Mouse (Mus musculus): ENCODE results near the gene Ttll5. TPM values are rescaled to one million over a fixed set of nuclear protein-coding genes. Genes with fewer than 3 reads are reported as not detected.

The Ttll5 gene
- total RNA-seq, 4 experiments from 2014 or later = 4.6 to 6.3 (median 5.7) TPM

DNA sequence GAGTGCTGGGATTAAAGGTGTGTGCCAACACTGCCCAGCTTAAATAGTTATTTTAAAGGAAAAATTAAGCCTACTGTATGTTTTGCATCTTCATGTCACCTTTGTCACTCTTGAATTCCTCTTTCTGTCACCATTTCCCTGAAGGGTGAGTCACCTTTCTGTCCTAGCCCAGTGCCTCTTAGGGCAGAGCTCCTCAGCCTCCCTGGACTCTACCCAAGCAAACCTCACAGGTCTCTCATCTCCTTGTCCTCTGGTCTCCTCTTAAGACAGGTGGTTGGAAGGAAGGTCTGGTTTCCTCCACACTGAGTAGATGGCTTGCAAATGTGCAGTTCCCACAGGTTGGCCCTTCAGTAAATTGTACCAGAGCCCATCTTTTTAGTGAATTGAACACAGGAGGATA lies 143.4 kb downstream of the Ttll5 start:
- DNase-seq (ENCODE audit: low spot score in 2 of 2) = no peak

DNA sequence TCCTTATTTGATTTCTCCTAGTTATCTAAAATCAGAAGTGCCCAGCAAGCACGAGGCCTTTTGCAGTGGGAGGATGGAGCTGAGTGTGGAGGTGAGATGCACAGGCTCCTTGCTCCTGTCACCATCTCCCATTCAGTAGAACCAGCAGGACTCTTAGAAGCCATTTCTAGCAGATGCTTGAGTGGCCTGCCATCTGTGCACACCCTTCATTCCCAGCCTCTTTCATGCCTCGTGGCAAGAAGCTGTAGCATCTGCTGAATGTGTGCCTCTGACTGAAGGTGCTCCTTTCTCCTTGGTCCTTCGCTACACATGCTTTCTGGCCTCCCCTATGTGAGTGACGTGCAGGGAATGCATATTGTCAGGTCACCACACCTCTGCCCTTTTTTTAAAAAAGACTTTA lies 143.9 kb downstream of the Ttll5 start:
- no peak for DNase-seq (ENCODE audit: low spot score in 2 of 2)

DNA sequence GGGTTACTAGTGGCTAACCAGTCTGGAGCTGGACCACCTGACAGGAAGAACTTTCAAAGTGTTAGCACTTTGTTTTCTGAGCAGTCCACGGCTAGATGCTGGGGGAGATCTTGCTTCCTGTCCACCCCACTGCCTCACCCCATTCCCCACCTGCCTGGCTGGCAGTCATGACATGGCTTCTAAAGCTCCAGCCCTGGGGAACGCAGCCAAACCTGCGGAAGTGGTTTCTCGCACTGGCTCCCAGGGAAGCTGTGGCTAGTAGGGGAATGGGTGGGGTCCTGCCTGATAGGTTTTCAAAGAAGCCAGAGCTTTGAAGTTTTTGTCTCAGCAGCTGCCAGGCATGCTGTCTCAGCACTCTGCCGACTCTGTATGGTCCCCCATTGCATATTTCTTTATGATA lies 145.1 kb downstream of the Ttll5 start:
- DNase-seq (ENCODE audit: low spot score in 2 of 2) = no peak

DNA sequence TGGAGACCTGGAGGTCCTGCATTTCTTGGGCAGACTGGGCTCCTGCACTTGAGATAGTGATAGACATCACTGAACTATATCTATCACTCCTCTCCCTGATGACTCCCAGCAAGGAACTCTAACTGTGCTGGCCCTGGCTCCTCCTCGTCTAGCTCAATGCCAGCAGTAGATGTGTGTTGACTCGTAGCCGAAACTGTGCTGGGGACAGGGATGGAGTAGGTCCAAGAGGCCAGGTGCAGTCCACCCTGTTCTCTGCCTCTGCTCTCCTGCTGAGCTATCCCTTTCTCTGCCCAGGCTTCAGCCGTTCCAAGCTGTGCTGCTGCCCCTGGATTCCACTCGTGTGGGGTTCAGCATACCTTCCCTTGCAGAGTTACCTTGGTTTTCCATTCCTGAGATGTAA lies 145.7 kb downstream of the Ttll5 start:
- peak; percentile 24 to 50 for DNase-seq (ENCODE audit: low spot score in 2 of 2)

DNA sequence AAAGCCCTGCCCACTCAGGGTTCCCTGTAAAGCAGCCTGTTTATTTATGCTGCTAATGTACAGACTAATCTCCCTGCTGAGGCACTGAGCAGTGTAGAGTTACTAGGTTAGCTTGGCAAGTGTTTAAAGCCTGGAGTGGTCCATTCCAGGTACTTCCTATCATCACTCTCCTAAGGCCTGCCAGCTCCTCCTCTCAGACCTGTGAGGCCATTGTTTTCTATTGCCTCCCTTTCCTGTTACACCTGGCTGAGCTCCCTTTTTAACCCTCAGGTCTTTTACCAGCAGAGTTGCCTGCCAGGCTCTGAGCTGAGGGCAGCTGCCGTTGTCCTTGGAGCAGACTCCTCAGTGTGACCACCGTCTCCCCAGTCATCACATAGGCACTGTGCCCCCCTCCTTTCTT lies 146.3 kb downstream of the Ttll5 start:
- DNase-seq (ENCODE audit: low spot score in 2 of 2) = no peak

DNA sequence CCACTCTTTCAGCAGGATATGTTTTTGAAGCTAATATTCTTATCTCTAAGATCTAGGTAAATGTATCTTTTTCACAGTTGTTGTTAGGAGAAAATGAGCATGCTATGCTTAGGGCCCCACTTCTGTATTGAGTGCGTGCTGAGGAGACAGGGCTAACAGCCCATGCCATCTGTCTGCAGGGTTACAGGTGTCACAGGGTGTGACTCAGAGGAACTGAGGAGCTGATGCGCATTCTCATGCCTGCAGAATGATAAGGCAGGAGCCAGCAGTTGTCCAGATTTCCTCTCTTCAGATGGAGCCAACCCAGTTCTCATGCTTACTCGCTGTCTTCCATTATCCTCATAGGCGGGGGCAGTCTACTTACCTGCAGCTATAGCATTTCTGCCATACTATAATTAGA lies 147.2 kb downstream of the Ttll5 start:
- DNase-seq (ENCODE audit: low spot score in 2 of 2) = no peak

DNA sequence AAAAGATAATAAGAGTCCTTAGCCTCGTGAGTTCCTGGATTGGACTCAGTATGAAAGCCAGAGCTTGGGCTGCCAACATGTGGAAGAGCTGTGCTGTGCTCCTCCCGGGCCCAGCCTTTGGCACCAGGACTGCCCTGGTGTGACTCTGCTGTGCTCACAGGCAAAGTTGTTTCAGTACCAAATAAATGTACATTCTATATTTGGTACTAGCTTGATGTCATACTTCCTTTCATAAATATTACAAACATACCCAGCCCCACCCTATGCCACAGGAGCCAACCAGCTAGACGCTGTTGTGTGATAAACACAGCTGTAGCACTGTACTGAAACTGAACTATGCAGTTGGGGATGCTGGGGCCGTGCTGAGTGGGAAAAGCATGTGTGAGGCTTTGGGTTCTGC lies 149.1 kb downstream of the Ttll5 start:
- peak in 1 of 2 experiments; percentile 10 for DNase-seq (ENCODE audit: low spot score in 2 of 2)

DNA sequence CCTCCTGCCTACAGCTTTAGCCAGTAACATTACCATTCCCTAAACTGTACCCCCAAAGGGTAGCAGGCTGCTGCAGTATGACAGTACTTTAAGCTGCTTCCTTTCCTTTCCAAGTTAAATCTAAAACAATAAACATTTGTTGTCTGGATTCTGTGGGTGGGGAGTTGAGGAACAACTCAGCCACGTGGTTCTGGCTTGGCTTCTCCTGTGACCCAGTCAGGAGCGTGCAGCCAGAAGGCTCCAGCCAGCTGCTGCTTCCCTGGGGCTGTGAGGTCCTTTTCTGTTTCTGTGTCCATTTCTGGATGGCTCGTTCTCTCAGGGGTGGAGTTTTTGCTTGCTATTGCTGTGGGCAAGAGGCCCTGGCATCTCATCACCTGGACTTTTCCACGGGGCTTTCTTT lies 149.6 kb downstream of the Ttll5 start:
- DNase-seq (ENCODE audit: low spot score in 2 of 2) = peak; percentile 28 to 47

DNA sequence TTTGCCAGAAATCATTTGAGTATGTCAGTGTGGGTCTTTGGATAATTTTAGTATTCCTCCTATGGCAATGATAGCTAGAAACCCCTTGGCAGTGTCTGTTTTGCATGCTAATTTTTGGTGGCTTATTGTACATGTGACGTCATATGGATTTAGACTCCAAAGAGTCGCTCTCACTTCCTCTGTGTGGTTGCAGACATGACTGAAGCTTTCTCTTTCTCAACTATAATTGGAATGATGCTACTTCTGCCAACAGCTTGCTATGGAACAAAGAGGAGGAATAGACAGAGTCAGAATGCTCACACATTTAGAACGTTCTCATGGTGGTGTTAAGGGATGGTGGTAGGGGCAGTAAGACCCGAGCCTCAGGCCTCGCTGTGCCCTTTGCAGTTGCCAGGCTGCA lies 155.5 kb downstream of the Ttll5 start:
- DNase-seq (ENCODE audit: low spot score in 2 of 2) = no peak

DNA sequence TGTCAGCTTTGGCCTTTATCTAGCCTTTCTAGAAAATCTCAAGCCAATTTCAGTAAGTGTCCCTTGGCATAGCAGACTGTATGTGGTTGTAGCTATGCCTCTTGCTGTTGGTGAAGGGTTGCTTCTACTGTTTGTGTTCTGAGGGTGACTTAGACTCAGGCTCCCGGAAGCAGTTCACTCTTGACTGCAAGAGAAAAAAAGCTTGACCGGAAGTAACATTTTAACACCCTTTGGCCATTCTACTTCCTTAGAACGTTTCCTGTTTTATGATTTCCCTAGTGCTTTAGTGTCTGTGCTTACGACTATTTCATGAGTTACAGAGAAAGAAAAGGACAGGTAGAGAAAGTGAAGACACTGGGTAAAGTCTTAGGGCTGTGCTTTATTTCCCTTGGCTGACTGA lies 161.1 kb downstream of the Ttll5 start:
- DNase-seq (ENCODE audit: low spot score in 2 of 2) = no peak

DNA sequence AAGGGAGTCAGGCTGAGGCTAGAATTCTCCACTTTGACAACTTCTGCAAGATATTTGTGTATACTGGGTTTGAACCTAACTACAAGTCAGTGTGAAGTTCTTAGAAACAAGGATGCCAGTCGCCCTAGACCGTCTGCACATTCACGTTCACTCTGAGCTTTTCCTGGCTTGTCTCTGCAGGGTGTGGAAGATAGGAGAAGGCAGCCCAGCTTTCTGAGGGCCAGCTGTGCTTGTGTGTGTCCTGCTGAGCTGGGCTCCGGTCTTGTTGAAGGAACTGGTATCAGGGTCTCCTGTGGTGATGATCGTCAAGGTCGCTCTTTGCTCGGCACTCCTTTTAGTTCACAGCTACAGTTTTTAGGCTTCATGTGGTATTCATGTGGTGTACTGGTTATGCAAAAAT lies 161.6 kb downstream of the Ttll5 start:
- DNase-seq (ENCODE audit: low spot score in 2 of 2) = no peak

DNA sequence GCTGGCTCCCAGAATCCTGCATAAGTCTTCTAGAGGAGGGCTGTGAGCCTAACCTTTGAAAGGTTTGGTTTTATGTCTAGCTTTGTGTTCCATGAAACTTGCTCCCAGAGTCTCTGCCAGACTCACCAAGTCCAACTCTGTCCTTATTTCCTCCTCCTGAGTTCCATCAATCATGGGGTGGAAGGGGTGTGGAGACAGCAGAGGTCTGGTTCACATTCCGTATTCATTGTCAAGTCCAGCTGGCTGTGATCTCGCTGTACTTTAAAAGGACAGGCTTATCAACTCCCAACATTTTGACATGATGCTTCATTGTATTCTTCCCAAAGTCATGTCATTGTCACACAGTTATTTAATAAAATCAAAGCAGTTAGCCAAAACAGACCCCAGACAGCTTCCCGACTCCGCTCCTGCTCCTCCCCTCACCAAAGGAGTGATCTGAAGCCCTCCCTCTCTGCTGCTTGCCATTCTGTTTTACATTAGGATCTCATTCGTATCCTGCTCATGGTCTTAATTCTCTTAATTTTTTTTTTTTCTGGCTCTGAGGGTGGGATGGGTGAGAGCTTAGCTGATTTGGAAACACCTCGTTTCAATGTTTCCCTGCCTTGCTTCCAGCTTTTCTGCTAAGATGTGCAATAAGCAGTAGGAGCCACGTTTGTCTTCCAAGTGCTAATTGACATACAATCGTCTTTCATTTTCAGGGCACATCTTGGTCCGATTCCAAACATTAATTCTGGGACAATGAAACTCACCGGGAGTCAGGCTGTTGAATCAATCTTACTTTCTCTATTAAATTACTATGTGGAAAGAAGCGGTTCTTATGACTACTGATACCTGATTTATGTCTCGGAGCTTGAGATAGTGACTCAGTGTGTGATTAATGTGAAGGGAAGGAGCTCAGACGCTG lies 162.3 kb downstream of the Ttll5 start:
- DNase-seq (ENCODE audit: low spot score in 2 of 2) = no peak

DNA sequence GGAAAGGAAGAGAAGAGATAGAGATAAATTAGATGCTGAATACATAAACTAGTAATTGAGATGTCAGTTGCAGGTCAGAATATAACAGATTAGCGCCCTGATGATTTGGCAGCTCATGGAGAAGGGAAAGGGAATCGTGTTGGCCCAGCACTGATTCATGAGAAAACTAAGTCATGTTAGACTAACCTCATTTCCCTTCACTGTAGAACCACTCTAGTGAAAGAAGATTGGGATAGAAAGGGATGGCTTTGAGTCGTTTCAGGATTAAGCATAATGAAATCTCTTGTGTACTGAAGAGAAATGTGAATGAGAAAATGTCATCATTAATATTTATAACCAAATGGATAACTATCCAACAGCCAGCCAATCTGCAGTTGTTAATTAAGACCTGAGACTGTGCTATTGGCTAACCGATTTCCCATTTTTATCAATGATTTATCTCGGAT lies 163.0 kb downstream of the Ttll5 start:
- DNase-seq (ENCODE audit: low spot score in 2 of 2) = no peak

DNA sequence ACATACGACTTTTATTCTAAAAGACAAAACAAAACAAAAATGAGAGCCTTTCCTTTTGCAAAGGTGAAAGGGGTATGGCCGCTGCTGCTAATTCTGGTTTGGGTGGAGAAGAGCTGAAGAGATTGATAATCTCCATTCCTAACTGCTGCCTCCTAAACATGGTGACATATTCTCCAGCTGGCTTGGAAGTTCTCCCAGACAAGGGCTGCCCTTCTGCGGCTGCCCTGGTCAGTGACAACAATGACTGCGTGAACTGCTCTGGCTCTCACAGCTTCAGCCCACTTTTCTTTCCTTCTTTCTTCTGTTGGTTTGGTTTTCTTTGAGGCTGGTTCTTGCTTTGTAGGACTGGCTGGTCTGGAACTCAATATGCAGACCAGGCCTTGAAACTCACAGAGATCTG lies 163.7 kb downstream of the Ttll5 start:
- no peak for DNase-seq (ENCODE audit: low spot score in 2 of 2)

DNA sequence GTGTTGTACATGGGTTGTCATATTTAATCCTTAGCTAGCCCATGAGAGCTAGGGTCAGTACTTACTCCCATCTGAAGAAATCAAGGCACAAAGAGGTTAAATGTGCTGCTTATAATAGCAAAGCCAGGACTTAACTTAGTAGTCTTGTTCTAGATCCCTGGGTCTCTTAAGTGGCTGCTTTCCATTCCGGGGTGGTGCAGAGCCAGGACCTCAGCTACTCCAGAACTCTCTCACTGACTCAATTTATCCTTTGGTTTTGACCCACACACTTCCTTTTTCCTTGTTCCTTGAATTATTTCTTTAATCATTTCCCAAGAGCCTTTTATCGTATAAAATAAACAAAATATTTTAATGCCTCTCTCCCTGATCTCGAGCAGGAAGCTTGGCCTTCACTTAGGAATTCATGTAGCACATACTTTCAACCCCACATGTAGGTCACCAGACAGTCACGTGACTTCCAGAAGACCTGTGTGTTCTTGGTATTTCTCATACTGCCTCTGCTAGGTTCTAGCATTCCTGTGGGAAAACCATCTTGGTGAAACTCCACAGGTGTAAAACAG lies 164.4 kb downstream of the Ttll5 start:
- DNase-seq (ENCODE audit: low spot score in 2 of 2) = no peak

DNA sequence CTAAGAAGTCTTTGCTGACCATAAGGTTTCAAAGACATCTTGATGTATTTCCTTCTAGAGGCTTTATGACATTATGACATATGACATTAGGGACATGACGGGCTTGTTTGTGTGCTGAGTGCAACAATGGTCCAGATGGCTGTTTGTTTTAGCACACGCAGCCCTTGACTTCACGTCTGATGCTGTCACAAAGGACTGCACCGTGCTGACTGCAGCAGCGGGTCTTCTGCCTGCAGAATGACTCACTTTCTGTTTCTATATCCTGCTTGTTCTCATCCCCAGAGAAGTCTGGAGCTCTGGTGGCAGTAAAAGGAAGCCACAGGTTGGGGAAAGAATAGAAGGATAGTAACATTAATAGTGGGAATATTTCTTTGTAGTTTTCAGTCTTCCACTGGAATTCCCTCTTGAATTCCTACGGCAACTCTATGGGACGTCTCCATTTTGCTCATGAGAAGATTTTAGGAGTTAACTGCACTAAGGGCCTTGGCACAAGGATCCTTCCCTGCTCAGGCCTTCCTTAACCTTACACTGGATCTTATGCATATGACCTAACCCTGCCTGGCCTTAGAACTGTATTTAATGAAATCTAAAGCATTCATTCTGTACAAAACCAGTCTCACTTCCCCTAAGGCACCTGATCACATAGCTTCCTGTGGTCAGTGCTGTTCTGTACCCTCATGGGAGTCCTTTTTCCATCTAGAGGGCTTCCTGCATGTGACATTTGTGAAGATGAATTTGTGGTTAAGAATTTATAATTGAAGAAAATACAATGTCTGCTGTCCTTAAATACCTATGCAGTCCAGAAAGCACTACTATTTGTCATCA lies 167.8 kb downstream of the Ttll5 start:
- DNase-seq (ENCODE audit: low spot score in 2 of 2) = no peak

DNA sequence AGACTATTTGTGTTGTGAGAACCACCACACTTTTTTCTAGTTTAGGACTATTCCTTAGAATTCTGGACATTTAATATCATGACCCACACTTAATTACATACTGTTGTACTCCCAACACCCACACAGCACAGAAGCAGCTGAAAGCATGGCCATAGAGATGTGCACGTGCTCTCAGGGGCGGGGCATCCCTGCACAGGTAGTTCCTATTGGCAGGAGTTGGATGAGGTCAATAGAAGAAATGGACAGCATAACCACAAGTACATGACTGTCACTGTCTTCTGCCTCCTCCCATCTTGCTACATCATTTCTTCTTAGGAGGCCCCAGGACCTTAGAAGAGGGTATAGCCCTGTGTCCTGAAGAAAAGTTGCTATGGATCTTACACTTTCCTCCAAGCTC lies 168.4 kb downstream of the Ttll5 start:
- no peak for DNase-seq (ENCODE audit: low spot score in 2 of 2)

DNA sequence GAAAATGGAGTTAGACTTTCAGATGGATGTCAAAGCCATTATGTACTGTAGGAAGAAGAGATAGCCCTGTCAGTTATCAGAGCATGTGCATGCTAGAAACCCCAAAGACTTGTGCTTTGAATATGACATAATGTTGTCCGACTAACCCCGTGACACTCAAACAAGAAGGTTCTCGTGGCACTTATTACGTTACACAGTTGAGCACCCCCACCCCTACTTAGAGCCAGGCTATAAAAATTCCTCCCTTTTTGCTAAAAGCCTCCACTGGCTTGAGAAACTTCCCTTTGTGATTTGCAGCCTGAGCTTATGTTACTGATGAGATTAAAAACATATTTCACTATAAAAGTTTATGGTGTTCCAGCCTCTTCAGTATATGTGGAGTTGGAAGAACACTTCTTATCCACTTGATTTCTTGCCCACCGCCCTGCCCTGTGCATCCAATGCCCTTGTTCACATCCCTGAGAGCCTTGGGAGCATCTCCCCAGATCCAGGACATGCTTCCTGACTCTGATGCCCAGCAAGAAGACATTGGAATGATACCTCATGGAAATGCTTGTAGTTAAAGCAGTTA lies 169.4 kb downstream of the Ttll5 start:
- DNase-seq (ENCODE audit: low spot score in 2 of 2) = no peak

DNA sequence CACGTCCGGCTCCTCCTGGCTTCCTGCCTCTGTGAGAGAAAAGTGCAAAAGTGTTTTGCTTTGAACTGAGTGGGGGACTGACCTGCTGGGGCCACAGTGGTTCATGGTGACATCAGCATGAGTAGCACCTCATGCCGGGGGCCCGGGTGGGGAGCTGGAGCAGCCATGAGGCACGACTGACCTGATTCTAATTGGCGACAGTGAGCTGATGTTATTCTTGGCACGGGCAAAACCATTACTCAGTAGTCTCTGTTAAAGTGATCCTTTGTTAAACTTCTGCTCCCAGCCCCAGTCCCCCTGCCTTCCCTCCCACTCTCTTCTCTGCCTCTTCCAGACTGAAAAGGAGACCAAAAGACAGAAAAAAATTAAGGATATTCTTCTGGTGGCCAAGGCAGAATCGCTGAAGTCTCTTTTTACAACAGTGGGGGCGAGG lies 176.2 kb downstream of the Ttll5 start:
- DNase-seq (ENCODE audit: low spot score in 2 of 2) = peak; percentile 23 to 26

DNA sequence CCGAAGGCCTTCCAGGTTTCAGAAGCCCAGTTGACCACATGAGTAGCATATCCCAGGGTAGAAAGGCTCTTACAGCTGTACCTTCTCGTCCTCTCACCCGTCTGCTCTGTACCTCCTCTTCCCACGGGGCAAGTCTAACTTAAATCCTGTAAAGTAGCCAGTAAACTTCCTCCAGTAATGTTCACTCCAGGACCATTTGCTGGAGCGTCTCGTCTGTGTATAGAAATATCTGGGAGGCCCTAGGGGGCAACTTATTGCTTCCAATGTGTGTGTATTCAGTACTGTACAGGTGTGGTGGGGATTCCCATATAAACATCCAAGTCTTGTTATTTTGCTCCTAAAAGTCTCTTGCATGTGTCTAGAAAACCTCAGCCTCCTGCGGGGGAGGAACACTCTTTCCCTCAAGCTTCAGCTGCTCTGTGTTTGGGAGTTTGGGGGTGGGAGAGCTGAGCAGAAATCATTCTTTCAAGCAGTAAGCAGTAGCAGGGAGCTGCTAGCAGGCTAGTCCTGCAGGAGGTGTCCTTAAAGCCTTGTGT lies 176.7 kb downstream of the Ttll5 start:
- DNase-seq (ENCODE audit: low spot score in 2 of 2) = no peak

DNA sequence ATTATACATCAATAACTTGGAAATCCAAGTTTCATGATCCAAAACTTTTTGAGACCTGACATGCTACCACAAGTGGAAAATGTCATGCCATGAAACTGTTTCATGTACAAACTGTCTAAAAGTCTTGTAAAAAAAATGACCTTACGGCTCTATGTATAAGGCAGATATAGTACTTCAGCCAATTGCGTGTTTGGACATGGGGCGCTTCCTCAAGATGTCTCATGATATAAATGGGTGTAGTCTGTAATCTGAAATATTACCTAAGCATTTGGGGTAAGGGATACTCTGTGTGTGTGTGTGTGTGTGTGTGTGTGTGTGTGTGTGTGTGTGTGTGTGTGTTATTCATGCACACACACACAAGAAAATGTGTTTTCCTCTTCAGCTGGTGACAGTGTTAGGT lies 180.2 kb downstream of the Ttll5 start:
- no peak for DNase-seq (ENCODE audit: low spot score in 2 of 2)

DNA sequence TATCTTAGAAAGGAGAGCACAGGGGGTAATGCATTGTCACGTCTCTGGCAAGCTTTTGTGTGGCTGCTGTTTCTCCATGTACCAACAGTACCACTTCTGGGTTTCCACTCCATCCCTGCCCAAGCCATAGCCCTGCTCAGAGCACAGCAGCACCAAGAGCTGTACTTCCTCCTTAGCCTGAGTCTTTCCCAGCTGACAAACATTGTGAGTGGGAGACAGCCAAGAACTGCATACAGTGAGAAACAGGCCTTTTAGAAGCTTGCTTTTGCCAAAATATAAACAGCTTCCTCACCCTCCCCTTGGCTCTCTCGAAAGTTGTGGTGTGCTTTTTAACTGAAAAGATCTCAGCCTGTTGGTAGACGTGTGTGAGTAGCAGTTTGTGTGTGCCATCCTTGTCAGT lies 182.9 kb downstream of the Ttll5 start:
- DNase-seq (ENCODE audit: low spot score in 2 of 2) = no peak

All from gastrocnemius, adult 8-10 months (tissue).